Mouse (Mus musculus): Measurements from ENCODE around the gene Cbx1. TPM values are rescaled to one million over a fixed set of nuclear protein-coding genes. Genes with fewer than 3 reads are reported as not detected.
"Not testable (repeated sequence)": the region's sequence is repeated elsewhere in the genome, so short reads cannot be mapped to it uniquely, and the experiment has no call there.

The Cbx1 gene
- polyA plus RNA-seq, 1 experiment = 13.1 TPM

DNA sequence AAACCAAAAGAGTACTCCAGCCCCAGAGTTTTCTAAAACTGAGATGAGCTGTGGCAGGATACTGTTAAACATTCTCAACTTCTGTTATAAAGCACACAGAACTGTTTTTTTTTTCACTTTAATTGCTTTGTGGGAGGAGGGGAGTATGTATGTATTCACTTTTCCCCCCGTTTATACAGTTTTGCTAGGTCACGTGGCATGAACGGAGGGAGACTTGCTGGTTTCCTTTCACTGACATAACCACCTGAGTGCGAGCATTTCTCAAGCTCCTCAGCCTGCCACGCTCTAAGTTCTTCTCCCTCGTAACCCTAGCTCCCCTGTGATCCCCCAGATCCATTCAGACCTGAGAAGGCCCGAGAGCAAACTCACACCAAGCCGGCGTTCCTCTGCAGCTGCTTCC lies 16.5 kb upstream of the Cbx1 start:
- DNase-seq (ENCODE audit: low read depth, low spot score) = no peak
- 86% methylated on average over 9 of the region's 9 CpGs for WGBS

GRCm38 (mm10) chr11:96774536-96774935 lies 14.4 kb upstream of the Cbx1 start:
- no peak for DNase-seq (ENCODE audit: low read depth, low spot score)
- WGBS = 77% methylated on average over 3 of the region's 3 CpGs

GRCm38 (mm10) chr11:96775063-96775462 lies 13.9 kb upstream of the Cbx1 start:
- no peak for DNase-seq (ENCODE audit: low read depth, low spot score)
- WGBS = 82% methylated on average over 8 of the region's 8 CpGs

DNA sequence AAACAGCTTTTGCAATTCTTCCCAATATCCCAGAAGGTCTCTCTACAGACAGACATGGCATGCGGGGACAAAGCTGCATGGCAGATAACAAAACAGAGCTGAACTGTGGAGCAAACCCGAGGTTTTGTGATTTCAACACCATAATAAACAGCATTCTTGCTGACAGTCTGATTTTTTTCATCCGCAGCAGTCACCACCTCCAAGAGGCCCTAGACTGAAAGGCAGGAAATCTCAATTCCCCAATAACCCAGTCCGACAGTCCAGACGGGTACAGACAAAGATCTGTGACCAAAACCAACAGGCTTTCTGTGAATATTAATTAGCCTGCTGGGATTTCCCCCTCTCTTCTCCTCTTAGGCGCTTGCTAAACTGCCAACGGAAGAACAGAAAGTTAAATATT lies 13.3 kb upstream of the Cbx1 start:
- WGBS = 68% methylated on average over 7 of the region's 7 CpGs

GRCm38 (mm10) chr11:96776068-96776467 lies 12.9 kb upstream of the Cbx1 start:
- DNase-seq (ENCODE audit: low read depth, low spot score) = no peak
- WGBS = 44% methylated on average over 3 of the region's 3 CpGs

More for the DNA sequence above, 13.3 kb upstream of the Cbx1 start:
- DNase-seq (ENCODE audit: low read depth, low spot score) = no peak

GRCm38 (mm10) chr11:96776968-96777962 lies 11.7 kb upstream of the Cbx1 start, which contains the start of gene Snx11:
TSS of gene Snx11 (minus strand) at chr11:96777559.
- DNase-seq (ENCODE audit: low read depth, low spot score) = peak; percentile 98
- 1% methylated on average over 59 of the region's 59 CpGs for WGBS

GRCm38 (mm10) chr11:96778061-96778627 lies 10.8 kb upstream of the Cbx1 start:
- not testable (repeated sequence) for DNase-seq (ENCODE audit: low read depth, low spot score)
- 62% methylated on average over 10 of the region's 10 CpGs for WGBS

DNA sequence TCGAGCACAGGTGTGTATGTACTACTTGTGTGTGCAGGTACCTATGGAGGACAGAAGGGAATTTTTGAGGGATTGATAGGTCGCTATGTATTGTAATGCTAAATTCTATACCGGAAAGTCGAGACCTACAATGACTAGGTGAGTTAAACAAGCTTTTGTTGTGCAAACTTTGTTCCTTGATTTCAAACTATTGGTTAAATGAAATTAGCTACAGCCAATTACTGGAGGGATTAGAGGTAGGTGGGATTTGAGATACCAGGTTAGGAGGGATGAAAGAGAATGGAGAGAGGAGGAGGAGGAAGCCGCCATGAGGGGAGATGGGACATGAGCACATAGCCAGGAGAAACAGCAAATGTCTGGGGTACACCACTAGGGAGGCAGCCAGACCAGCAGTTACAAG lies 8.6 kb upstream of the Cbx1 start:
- no peak for DNase-seq (ENCODE audit: low read depth, low spot score)
- WGBS = 86% methylated on average over 5 of the region's 5 CpGs

GRCm38 (mm10) chr11:96781425-96781824 lies 7.5 kb upstream of the Cbx1 start:
- DNase-seq (ENCODE audit: low read depth, low spot score) = no peak
- 75% methylated on average over 2 of the region's 2 CpGs for WGBS

GRCm38 (mm10) chr11:96784847-96785246 lies 4.1 kb upstream of the Cbx1 start:
- DNase-seq (ENCODE audit: low read depth, low spot score) = not testable (repeated sequence)
- 13% methylated on average over 7 of the region's 7 CpGs for WGBS

DNA sequence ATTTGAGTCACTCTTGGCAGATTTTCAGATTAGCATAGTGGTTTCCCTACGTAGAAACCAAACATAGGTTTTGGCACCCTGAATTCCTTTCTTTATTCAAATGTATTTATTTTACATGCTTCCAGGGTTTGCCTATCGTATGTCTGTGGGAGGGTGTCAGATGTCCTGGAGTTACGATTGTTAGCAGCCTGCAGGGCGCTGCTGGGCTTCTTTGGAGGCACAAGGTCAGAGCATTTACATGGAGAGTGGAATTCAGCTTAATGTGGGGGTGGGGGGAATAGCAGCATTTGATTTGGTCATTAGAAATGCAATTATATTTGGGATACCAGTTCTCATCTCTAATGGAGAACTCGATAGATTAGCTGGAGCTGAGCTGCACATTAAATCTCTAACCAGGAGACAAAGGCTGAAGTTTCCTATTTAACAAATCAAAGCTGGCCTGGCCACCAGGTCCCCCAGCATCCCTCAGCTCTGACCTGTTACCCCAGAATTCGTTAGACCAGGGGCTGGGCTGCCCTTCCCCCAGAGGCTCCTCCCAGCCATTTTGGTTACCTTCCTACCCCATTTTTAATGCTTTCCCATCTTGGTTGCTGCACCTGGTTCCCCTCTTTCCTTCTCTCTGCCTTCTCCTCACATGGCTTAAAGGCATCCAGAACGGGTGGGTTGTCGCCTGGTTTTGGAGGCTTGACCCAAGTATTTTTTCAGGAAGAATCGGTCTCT lies 2.0 kb upstream of the Cbx1 start:
- no peak for DNase-seq (ENCODE audit: low read depth, low spot score)
- WGBS = 57% methylated on average over 9 of the region's 9 CpGs

DNA sequence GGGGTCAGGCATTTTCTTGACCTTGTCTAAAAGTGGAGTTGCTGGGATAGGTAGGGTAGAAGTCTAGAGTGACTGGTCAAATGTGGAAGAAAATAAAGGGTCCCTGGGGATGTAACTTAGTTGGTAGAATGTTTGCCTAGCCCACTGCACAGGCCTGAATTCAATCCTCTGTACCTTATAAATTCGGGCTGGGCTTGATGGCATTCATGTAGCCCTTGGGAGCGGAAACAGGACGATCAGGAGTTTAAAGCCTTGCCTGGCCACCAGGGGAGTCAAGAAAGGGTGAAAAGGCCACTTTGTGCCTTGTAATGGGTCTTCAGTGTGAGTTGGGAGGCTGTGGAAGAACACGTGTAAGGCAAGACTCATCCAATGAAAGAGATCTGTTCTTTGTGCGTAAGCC lies 1.1 kb downstream of the Cbx1 start:
- 14% methylated on average over 5 of the region's 5 CpGs for WGBS
- DNase-seq (ENCODE audit: low read depth, low spot score) = no peak

DNA sequence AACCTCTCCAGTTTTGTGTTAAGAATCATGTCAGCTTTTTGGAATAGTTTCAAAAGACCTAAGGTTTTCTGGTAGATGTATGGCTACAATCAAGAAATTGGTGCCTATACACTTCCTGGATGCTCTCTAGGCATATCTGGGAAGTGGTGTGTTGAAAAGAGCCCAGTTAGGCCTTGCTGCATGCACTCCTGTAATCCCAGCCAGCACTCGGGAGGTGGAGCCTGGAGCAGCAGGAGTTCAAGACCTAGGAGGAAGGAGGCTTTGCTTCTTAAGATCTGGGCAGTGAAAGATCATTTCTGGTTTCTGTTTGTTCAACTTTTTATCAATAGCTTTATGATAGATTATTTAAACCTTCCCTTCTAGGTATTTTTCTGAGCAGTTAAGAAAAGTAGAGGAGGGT lies 1.8 kb downstream of the Cbx1 start:
- DNase-seq (ENCODE audit: low read depth, low spot score) = no peak
- WGBS = 5% methylated on average over 1 of the region's 1 CpGs

GRCm38 (mm10) chr11:96795491-96795890 lies 6.6 kb downstream of the Cbx1 start:
- DNase-seq (ENCODE audit: low read depth, low spot score) = no peak
- 46% methylated on average over 13 of the region's 13 CpGs for WGBS

- DNase-seq (ENCODE audit: low read depth, low spot score) = no peak
- 91% methylated on average over 2 of the region's 2 CpGs for WGBS
Observed at GRCm38 (mm10) chr11:96796081-96796480, 7.2 kb downstream of the Cbx1 start.

DNA sequence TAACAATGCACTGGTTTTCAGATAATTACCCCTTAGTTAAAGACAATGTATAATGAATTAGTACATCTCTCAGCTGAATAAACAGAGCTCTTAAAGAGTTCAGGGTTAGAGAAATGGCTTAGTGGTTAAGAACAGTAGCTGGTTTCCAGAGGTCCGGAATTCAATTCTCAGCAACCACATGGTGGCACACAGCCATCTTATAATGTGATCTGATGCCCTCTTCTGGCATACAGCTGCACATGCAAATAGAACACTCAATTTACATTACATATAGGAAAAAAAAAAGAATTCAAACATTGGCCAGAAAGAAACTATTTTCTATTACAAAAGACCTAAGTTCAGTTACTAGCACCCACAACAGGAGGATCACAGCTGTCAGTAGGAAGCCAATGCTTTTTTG lies 7.7 kb downstream of the Cbx1 start:
- DNase-seq (ENCODE audit: low read depth, low spot score) = no peak
- 17% methylated on average over 1 of the region's 1 CpGs for WGBS

- 81% methylated on average over 2 of the region's 2 CpGs for WGBS
Observed at GRCm38 (mm10) chr11:96799511-96799910, 10.6 kb downstream of the Cbx1 start.

GRCm38 (mm10) chr11:96805606-96806005 lies 16.7 kb downstream of the Cbx1 start:
- no peak for DNase-seq (ENCODE audit: low read depth, low spot score)
- 89% methylated on average over 5 of the region's 5 CpGs for WGBS

More at GRCm38 (mm10) chr11:96799511-96799910, 10.6 kb downstream of the Cbx1 start:
- no peak for DNase-seq (ENCODE audit: low read depth, low spot score)

- DNase-seq (ENCODE audit: low read depth, low spot score) = no peak
- WGBS = 34% methylated on average over 1 of the region's 1 CpGs
Observed at GRCm38 (mm10) chr11:96808066-96808465, 19.1 kb downstream of the Cbx1 start.

GRCm38 (mm10) chr11:96809562-96810235 lies 20.8 kb downstream of the Cbx1 start:
- WGBS = 87% methylated on average over 6 of the region's 6 CpGs
- no peak for DNase-seq (ENCODE audit: low read depth, low spot score)

All from large intestine, adult 2 months (tissue).